Mouse (Mus musculus): Measurements from ENCODE around the gene Igfbp7.

DNA sequence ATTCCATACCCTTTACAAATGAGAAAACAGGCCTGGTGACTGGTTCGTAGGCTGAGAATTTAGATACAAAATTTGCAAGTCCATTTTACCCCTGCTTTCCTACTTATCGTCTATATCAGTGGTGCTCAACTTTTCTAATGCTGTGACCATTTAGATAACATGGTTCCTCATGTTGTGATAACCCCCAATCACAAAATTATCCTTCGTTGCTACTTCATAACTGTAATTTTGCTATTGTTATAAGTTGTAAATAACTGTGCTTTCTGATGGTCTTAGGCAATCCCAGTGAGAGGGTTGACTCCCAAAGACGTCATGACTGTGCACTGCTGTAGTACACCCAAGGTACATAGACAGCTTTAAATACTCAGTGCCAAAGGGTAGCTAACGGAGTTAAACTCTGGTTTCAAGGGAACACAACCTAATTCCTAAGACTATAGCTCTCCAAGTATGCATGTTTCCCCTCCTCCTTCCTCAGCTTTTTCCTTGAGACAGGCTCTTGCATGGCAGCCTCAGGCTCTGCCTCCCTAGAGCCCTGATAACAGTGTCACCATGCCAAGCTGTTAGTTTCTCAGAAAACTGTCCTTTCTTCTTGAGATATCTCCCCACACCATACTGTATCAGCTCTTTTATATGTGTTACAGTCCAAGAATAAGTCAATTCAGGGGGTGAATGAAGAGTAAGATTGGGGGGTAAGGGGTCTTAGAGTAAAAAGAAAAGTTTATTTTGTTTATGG, 99.9 kb downstream of the Igfbp7 start:
- no peak for TF ChIP-seq E2F4 (IDR thresholded peaks at IDR 0.05; ENCODE audit: insufficient read depth)
- no peak for TF ChIP-seq POLR2A (IDR thresholded peaks at IDR 0.05; ENCODE audit: insufficient read length, low read depth)
- TF ChIP-seq POLR2AphosphoS2 (IDR thresholded peaks at IDR 0.05; ENCODE audit: insufficient read length, low read depth): no peak
